Mouse (Mus musculus) CD4-positive helper T cell, adult 2 months (primary cell): Measurements from ENCODE around the gene Rnf149.

Experiments used
- DNase-seq: peaks from one replicate; pipeline ENCODE4 v3.0.0-alpha.2; 2012; ENCODE audit warnings: low read depth, missing footprints, low spot score

Rnf149 gene

GRCm38 (mm10) chr1:39530258-39530943, 46.8 kb downstream of the Rnf149 start:
- peak; percentile 83 for DNase-seq

GRCm38 (mm10) chr1:39528319-39528718, 48.9 kb downstream of the Rnf149 start:
- no peak for DNase-seq

GRCm38 (mm10) chr1:39527432-39527831, 49.8 kb downstream of the Rnf149 start:
- DNase-seq = peak; percentile 80

- DNase-seq = no peak
Measured at GRCm38 (mm10) chr1:39526371-39527167, 50.6 kb downstream of the Rnf149 start.

- DNase-seq = no peak
Measured at GRCm38 (mm10) chr1:39525763-39526162, 51.4 kb downstream of the Rnf149 start.

GRCm38 (mm10) chr1:39522519-39522918, 54.7 kb downstream of the Rnf149 start:
- peak; percentile 44 for DNase-seq

GRCm38 (mm10) chr1:39521326-39521725, 55.9 kb downstream of the Rnf149 start:
- DNase-seq = no peak

GRCm38 (mm10) chr1:39515303-39515991, 61.8 kb downstream of the Rnf149 start:
- no peak for DNase-seq

GRCm38 (mm10) chr1:39512183-39512582, 65.0 kb downstream of the Rnf149 start:
- DNase-seq = no peak

GRCm38 (mm10) chr1:39511775-39512174, 65.4 kb downstream of the Rnf149 start:
- DNase-seq = no peak

- DNase-seq = no peak
Measured at GRCm38 (mm10) chr1:39505600-39505999, 71.6 kb downstream of the Rnf149 start.

- DNase-seq = peak; percentile 29
Measured at GRCm38 (mm10) chr1:39504261-39504660, 72.9 kb downstream of the Rnf149 start.

- DNase-seq = peak; percentile 23
Measured at GRCm38 (mm10) chr1:39502817-39503633, 74.2 kb downstream of the Rnf149 start.
